Mouse (Mus musculus): Measurements from ENCODE around the gene Brsk2. TPM values are rescaled to one million over a fixed set of nuclear protein-coding genes. Genes with fewer than 3 reads are reported as not detected.

The Brsk2 gene
- polyA plus RNA-seq, 1 experiment from 2014 or later = 26.5 TPM

- WGBS = 69% methylated on average over 3 of the region's 3 CpGs
- H3K9ac ChIP-seq (replicated peaks; ENCODE audit: low read depth, low read length) = no peak overlapping the region
- ATAC-seq = no peak
- H3K4me2 ChIP-seq (ENCODE audit: low read length) = no peak overlapping the region
- H3K27ac ChIP-seq (ENCODE audit: low read length) = no peak overlapping the region
- H3K4me1 ChIP-seq (replicated peaks; ENCODE audit: control insufficient read depth, insufficient read depth, low read length) = peaks cover 39% of the 10 kb centered on the region
- H3K9me3 ChIP-seq (ENCODE audit: control insufficient read depth, low read length) = no peaks in the 10 kb centered on the region
- no peaks in the 10 kb centered on the region for H3K27me3 ChIP-seq (replicated peaks; ENCODE audit: control insufficient read depth, insufficient read depth, low read length)
- H3K36me3 ChIP-seq (ENCODE audit: control insufficient read depth, insufficient read depth) = no peaks in the 10 kb centered on the region
- H3K4me3 ChIP-seq (replicated peaks; ENCODE audit: low read length) = no peak overlapping the region
These were observed 11.9 kb downstream of the Brsk2 start for GRCm38 (mm10) chr7:141961491-141961890.

GRCm38 (mm10) chr7:141962521-141962920 is 13.0 kb downstream of the Brsk2 start:
- H3K4me3 ChIP-seq (replicated peaks; ENCODE audit: low read length) = no peak overlapping the region
- ATAC-seq = 0 out of 2 replicates have a peak, but pooled peaks have one; percentile 6
- 98% methylated on average over 3 of the region's 3 CpGs for WGBS
- no peaks in the 10 kb centered on the region for H3K9me3 ChIP-seq (ENCODE audit: control insufficient read depth, low read length)
- H3K36me3 ChIP-seq (ENCODE audit: control insufficient read depth, insufficient read depth) = no peaks in the 10 kb centered on the region
- H3K4me1 ChIP-seq (replicated peaks; ENCODE audit: control insufficient read depth, insufficient read depth, low read length) = peaks cover 28% of the 10 kb centered on the region
- H3K27ac ChIP-seq (ENCODE audit: low read length) = no peak overlapping the region
- no peak overlapping the region for H3K9ac ChIP-seq (replicated peaks; ENCODE audit: low read depth, low read length)
- H3K27me3 ChIP-seq (replicated peaks; ENCODE audit: control insufficient read depth, insufficient read depth, low read length) = no peaks in the 10 kb centered on the region
- H3K4me2 ChIP-seq (ENCODE audit: low read length) = no peak overlapping the region

GRCm38 (mm10) chr7:141966281-141966680 is 16.7 kb downstream of the Brsk2 start:
- no peak for ATAC-seq
- Histone ChIP-seq H3K27me3 (replicated peaks; ENCODE audit: control insufficient read depth, insufficient read depth, low read length) (no peaks in the 10 kb centered on the region), H3K4me3 (replicated peaks; ENCODE audit: low read length) (no peak overlapping the region), H3K4me1 (replicated peaks; ENCODE audit: control insufficient read depth, insufficient read depth, low read length) (peaks cover 28% of the 10 kb centered on the region), H3K27ac (ENCODE audit: low read length) (no peak overlapping the region), H3K36me3 (ENCODE audit: control insufficient read depth, insufficient read depth) (no peaks in the 10 kb centered on the region), H3K9ac (replicated peaks; ENCODE audit: low read depth, low read length) (no peak overlapping the region), H3K4me2 (ENCODE audit: low read length) (no peak overlapping the region), H3K9me3 (ENCODE audit: control insufficient read depth, low read length) (no peaks in the 10 kb centered on the region)
- 95% methylated on average over 2 of the region's 2 CpGs for WGBS

- 49% methylated on average over 7 of the region's 7 CpGs for WGBS
- no peak for ATAC-seq
- H3K27me3 ChIP-seq (replicated peaks; ENCODE audit: control insufficient read depth, insufficient read depth, low read length) = no peaks in the 10 kb centered on the region
These were observed 23.5 kb downstream of the Brsk2 start for GRCm38 (mm10) chr7:141972831-141973619.

GRCm38 (mm10) chr7:141978003-141978402 is 28.5 kb downstream of the Brsk2 start:
- 26% methylated on average over 6 of the region's 6 CpGs for WGBS
- no peak overlapping the region for H3K27ac ChIP-seq (ENCODE audit: low read length)
- peak; percentile 82 for ATAC-seq

More at GRCm38 (mm10) chr7:141972831-141973619, 23.5 kb downstream of the Brsk2 start:
- no peaks in the 10 kb centered on the region for H3K36me3 ChIP-seq (ENCODE audit: control insufficient read depth, insufficient read depth)
- H3K4me1 ChIP-seq (replicated peaks; ENCODE audit: control insufficient read depth, insufficient read depth, low read length) = peaks cover 17% of the 10 kb centered on the region
- no peak overlapping the region for H3K9ac ChIP-seq (replicated peaks; ENCODE audit: low read depth, low read length)
- no peak overlapping the region for H3K27ac ChIP-seq (ENCODE audit: low read length)
- no peaks in the 10 kb centered on the region for H3K9me3 ChIP-seq (ENCODE audit: control insufficient read depth, low read length)
- no peak overlapping the region for H3K4me3 ChIP-seq (replicated peaks; ENCODE audit: low read length)
- no peak overlapping the region for H3K4me2 ChIP-seq (ENCODE audit: low read length)

GRCm38 (mm10) chr7:141979247-141979646 is 29.7 kb downstream of the Brsk2 start:
- Histone ChIP-seq H3K27me3 (replicated peaks; ENCODE audit: control insufficient read depth, insufficient read depth, low read length) (no peaks in the 10 kb centered on the region), H3K27ac (ENCODE audit: low read length) (no peak overlapping the region), H3K36me3 (ENCODE audit: control insufficient read depth, insufficient read depth) (peaks cover 3% of the 10 kb centered on the region; the same call in 1 of the 2 replicates), H3K4me2 (ENCODE audit: low read length) (no peak overlapping the region), H3K9me3 (ENCODE audit: control insufficient read depth, low read length) (no peaks in the 10 kb centered on the region), H3K4me3 (replicated peaks; ENCODE audit: low read length) (no peak overlapping the region), H3K4me1 (replicated peaks; ENCODE audit: control insufficient read depth, insufficient read depth, low read length) (peaks cover 13% of the 10 kb centered on the region), H3K9ac (replicated peaks; ENCODE audit: low read depth, low read length) (no peak overlapping the region)
- no peak for ATAC-seq
- 94% methylated on average over 4 of the region's 4 CpGs for WGBS

More at GRCm38 (mm10) chr7:141978003-141978402, 28.5 kb downstream of the Brsk2 start:
- Histone ChIP-seq H3K4me2 (ENCODE audit: low read length) (no peak overlapping the region), H3K27me3 (replicated peaks; ENCODE audit: control insufficient read depth, insufficient read depth, low read length) (no peaks in the 10 kb centered on the region), H3K4me1 (replicated peaks; ENCODE audit: control insufficient read depth, insufficient read depth, low read length) (peaks cover 13% of the 10 kb centered on the region), H3K9me3 (ENCODE audit: control insufficient read depth, low read length) (no peaks in the 10 kb centered on the region), H3K36me3 (ENCODE audit: control insufficient read depth, insufficient read depth) (no peaks in the 10 kb centered on the region), H3K4me3 (replicated peaks; ENCODE audit: low read length) (no peak overlapping the region), H3K9ac (replicated peaks; ENCODE audit: low read depth, low read length) (no peak overlapping the region)

GRCm38 (mm10) chr7:141981237-141981636 is 31.7 kb downstream of the Brsk2 start:
- Histone ChIP-seq H3K9me3 (ENCODE audit: control insufficient read depth, low read length) (no peaks in the 10 kb centered on the region), H3K4me1 (replicated peaks; ENCODE audit: control insufficient read depth, insufficient read depth, low read length) (peaks cover 13% of the 10 kb centered on the region), H3K9ac (replicated peaks; ENCODE audit: low read depth, low read length) (no peak overlapping the region), H3K36me3 (ENCODE audit: control insufficient read depth, insufficient read depth) (peaks cover 11% of the 10 kb centered on the region), H3K27ac (ENCODE audit: low read length) (no peak overlapping the region), H3K4me2 (ENCODE audit: low read length) (no peak overlapping the region), H3K4me3 (replicated peaks; ENCODE audit: low read length) (no peak overlapping the region), H3K27me3 (replicated peaks; ENCODE audit: control insufficient read depth, insufficient read depth, low read length) (no peaks in the 10 kb centered on the region)
- 92% methylated on average over 7 of the region's 7 CpGs for whole genome bisulfite sequencing
- no peak for ATAC-seq

- H3K36me3 ChIP-seq (ENCODE audit: control insufficient read depth, insufficient read depth) = peaks cover 48% of the 10 kb centered on the region
- 91% methylated on average over 7 of the region's 7 CpGs for WGBS
- ATAC-seq = no peak
These were observed 38.8 kb downstream of the Brsk2 start for GRCm38 (mm10) chr7:141988314-141988806.

GRCm38 (mm10) chr7:141991183-141991582 is 41.6 kb downstream of the Brsk2 start:
- no peaks in the 10 kb centered on the region for H3K27me3 ChIP-seq (replicated peaks; ENCODE audit: control insufficient read depth, insufficient read depth, low read length)
- H3K27ac ChIP-seq (ENCODE audit: low read length) = no peak overlapping the region
- H3K9ac ChIP-seq (replicated peaks; ENCODE audit: low read depth, low read length) = no peak overlapping the region
- H3K4me3 ChIP-seq (replicated peaks; ENCODE audit: low read length) = no peak overlapping the region
- no peaks in the 10 kb centered on the region for H3K4me1 ChIP-seq (replicated peaks; ENCODE audit: control insufficient read depth, insufficient read depth, low read length)
- no peak for ATAC-seq
- peaks cover 52% of the 10 kb centered on the region for H3K36me3 ChIP-seq (ENCODE audit: control insufficient read depth, insufficient read depth)
- H3K9me3 ChIP-seq (ENCODE audit: control insufficient read depth, low read length) = no peaks in the 10 kb centered on the region
- 83% methylated on average over 2 of the region's 2 CpGs for WGBS
- no peak overlapping the region for H3K4me2 ChIP-seq (ENCODE audit: low read length)

More at GRCm38 (mm10) chr7:141988314-141988806, 38.8 kb downstream of the Brsk2 start:
- Histone ChIP-seq H3K4me2 (ENCODE audit: low read length) (no peak overlapping the region), H3K4me3 (replicated peaks; ENCODE audit: low read length) (no peak overlapping the region), H3K9me3 (ENCODE audit: control insufficient read depth, low read length) (no peaks in the 10 kb centered on the region), H3K27me3 (replicated peaks; ENCODE audit: control insufficient read depth, insufficient read depth, low read length) (no peaks in the 10 kb centered on the region), H3K27ac (ENCODE audit: low read length) (no peak overlapping the region), H3K4me1 (replicated peaks; ENCODE audit: control insufficient read depth, insufficient read depth, low read length) (no peaks in the 10 kb centered on the region), H3K9ac (replicated peaks; ENCODE audit: low read depth, low read length) (no peak overlapping the region)
